Mouse (Mus musculus): ENCODE measurements at regions not wholly inside any gene's neighbourhood (a gene's known extent, or its start where the extent isn't known, plus 50 kb on each side); places are given as distances from the start of the nearest gene placed in this dataset.

DNA sequence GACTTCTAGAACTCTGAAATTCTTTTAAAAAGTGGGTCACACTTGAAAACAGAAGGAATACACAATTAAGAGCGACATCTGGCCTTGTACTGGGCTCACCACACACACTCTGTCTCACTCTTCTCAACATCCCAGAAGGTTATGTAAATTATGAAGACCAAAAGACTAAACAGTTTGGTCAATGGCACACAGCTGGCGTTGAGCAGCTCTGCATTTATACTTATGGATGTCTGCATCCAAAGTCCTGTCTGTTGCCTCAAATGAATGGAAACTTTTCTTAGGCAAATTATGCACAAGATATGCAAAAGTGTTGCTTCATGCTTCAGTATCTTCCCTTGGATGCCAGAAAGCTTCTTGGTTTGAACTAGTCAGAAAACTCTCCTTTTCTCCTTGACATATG, 323.5 kb downstream of the Ppp3ca start:
- TF ChIP-seq CTCF (IDR thresholded peaks at IDR 0.05): no peak
- intact Hi-C loops (cut with DNase I): loop anchor here (5.0 to 10.0 kb wide), 3 partner anchors 424 to 1109 kb away; no protein-coding TSS in a partner anchor
- DNase-seq (ENCODE audit: extremely low spot score in 1 of 2, low spot score in 2 of 2): no peak

DNA sequence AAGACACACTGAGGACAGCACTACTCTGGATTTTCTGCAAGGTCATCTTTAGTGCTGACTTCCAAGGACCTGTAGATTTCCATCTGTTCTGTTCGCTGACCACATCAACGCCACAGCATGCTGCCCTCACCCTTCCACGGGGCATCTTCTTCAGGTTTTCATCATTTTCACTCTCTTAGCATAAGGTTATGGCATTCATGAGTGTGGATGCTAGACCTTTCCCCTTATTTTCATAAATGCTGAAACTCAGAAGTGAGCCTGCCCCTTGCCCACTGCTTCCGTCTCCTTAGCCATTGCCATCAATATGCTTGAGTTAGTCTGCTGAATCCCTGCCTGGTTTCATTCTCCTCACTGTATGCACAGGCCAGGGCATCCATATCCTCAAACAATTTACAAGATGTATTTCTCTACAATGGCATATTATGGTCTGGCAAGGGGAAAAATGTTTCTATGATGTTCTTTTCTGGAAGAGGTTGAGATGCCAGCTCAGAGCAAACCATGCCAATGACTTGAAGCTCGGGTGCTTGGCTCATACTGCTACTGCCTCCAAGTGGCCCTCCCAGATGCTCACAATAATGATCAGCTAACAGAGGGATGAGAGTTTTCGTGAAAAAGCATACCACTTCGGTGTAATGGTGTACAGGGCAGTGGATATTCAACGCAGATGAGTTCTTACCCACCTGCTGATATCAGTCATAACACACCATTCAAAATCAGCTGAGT, 324.6 kb downstream of the Ppp3ca start:
- Histone ChIP-seq H3K4me3 (no peak overlapping the region), H3K27ac (peak overlapping the region; percentile 7; the same call in 1 of the 2 replicates)
- intact Hi-C loops (cut with DNase I): loop anchor here (5.0 to 10.0 kb wide), 4 partner anchors 213 to 1110 kb away; no protein-coding TSS in a partner anchor
- peak; percentile 43 for TF ChIP-seq CTCF (IDR thresholded peaks at IDR 0.05)
- DNase-seq (ENCODE audit: extremely low spot score in 1 of 2, low spot score in 2 of 2): no peak

More for the DNA sequence above, 323.5 kb downstream of the Ppp3ca start:
- Histone ChIP-seq H3K4me3 (no peak overlapping the region), H3K27ac (no peak overlapping the region; the same call in 1 of the 2 replicates)

DNA sequence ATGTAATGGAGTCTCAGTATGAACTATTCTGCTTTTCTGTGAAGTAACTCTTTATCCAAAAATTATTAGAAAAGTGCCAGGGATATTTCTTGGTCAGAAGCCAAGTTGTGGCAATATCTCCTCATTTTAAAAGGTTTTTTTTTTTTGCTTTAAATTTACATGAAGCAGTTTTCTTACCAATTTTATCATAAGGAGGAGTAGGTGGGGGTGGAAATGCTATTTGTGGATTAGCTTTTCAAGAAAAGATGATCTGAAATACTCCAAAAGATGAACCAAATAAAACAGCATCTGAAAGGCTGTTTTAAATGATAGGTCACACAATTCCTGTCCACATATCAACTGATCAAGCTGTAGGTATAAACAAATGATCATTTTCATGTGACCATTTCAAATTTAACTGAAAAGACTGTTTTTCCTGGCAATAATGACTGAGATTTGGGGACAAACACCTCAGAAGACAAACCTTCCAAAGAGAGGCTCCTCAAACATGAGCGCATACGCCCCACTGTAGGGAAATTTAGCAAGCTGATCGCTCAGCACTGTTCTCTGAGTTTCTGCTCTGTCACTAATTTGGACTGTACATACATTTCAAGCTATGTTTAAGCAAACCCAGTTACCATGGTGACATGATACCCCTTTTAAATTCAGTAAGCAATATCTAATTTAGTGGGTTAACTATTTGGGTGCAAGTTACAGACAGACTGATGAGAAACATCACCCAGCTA, 325.8 kb downstream of the Ppp3ca start:
- Histone ChIP-seq H3K27ac (peak overlapping the region; percentile 88), H3K4me3 (no peak overlapping the region)
- intact Hi-C loops (cut with DNase I): loop anchor here (5.0 to 10.0 kb wide), 3 partner anchors 212 to 1111 kb away; no protein-coding TSS in a partner anchor
- DNase-seq (ENCODE audit: extremely low spot score in 1 of 2, low spot score in 2 of 2): no peak
- TF ChIP-seq CTCF (IDR thresholded peaks at IDR 0.05): no peak

DNA sequence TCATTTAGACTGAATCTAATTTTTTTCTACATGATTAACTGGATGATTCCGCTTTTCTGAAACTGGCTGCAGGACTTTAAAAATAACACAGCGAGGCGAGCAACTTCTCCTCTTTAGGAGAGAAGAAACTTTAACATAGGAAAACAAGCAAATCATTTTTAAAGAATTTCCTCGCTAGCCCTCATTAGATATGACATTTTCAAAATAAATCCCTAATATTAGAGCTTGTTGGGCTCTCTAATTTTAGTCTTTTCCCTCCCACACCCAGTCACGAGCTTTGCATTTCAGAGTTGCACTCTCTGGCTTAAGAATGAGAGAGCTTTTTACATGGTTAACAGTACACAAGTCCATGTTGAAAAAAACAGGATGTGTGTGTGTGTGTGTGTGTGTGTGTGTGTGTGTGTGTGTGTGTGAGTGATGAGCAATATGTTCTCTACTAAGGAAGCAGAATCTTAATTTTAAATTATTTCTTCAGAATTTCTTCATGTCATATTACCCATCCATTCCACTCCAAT, 326.5 kb downstream of the Ppp3ca start:
- peak overlapping the region; percentile 88 for H3K27ac ChIP-seq
- no peak for TF ChIP-seq CTCF (IDR thresholded peaks at IDR 0.05)
- H3K4me3 ChIP-seq: no peak overlapping the region
- peak in 1 of 2 experiments; percentile 28 for DNase-seq (ENCODE audit: extremely low spot score in 1 of 2, low spot score in 2 of 2)
- intact Hi-C loops (cut with DNase I): loop anchor here (5.0 to 10.0 kb wide), 3 partner anchors 211 to 1112 kb away; no protein-coding TSS in a partner anchor

DNA sequence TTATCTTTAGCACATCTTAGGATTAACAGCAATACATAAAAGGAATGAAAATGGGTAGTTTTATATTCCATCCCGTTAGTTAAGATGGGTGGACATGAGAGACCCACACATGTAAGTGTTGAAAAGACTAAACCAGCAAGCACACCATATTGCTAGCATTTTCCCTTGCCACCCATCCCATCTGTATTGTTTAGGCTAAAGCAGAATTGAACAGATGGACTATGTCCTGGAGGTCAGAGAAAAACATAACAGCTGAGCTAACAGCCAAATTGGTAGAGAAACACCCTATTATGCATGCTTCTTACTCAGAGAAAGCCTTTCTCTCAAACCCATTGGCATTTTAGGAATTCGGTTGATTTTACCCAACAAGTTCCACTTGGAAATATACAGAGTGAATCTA, 329.3 kb upstream of the Emcn start:
- H3K27ac ChIP-seq: no peak overlapping the region
- TF ChIP-seq CTCF (IDR thresholded peaks at IDR 0.05): no peak
- intact Hi-C loops (cut with DNase I): no loop called here

GRCm38 (mm10) chr3:137014686-137015085, 326.2 kb upstream of the Emcn start:
- Histone ChIP-seq H3K4me3 (no peak overlapping the region), H3K27ac (no peak overlapping the region)
- intact Hi-C loops (cut with DNase I): no loop called here
- TF ChIP-seq CTCF (IDR thresholded peaks at IDR 0.05): no peak
- DNase-seq (ENCODE audit: extremely low spot score in 1 of 2, low spot score in 2 of 2): no peak

More for the DNA sequence above, 329.3 kb upstream of the Emcn start:
- no peak overlapping the region for H3K4me3 ChIP-seq
- no peak for DNase-seq (ENCODE audit: extremely low spot score in 1 of 2, low spot score in 2 of 2)

GRCm38 (mm10) chr3:137015199-137015598, 325.7 kb upstream of the Emcn start:
- no peak for TF ChIP-seq CTCF (IDR thresholded peaks at IDR 0.05)
- no peak overlapping the region for H3K27ac ChIP-seq
- intact Hi-C loops (cut with DNase I): no loop called here
- no peak for DNase-seq (ENCODE audit: extremely low spot score in 1 of 2, low spot score in 2 of 2)
- H3K4me3 ChIP-seq: no peak overlapping the region

DNA sequence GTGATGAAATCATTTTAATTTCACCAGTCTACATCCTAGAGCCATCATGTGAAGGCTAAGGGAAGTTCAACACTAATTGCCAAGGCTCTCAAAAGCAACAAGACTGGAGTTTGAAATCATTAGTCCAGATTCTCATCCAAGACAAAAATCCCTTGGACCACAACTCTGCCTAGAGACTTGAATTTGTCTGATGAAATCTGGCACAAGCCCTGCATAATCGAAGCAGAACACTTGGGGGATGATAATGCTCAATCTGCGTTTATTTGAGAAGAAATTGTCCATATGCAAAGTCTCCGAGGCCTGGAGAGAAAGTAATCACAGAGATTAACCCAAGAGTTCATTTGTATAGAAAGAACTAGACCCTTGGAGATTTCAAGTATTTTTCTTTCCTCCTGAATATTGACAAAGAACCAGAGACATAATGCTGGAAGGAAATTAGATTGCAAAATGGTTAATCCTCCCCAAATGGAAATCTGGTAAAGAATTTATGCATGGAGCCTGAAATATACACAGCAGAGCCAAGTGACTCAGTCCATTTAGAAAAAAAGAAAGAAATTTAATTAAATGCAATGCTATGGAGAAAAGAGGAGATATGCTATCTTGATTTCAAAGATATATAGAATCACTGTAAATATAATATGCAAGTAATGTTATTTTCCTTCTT, 320.8 kb upstream of the Emcn start:
- Histone ChIP-seq H3K4me3 (no peak overlapping the region), H3K27ac (peak overlapping the region; percentile 16; the same call in 1 of the 2 replicates)
- intact Hi-C loops (cut with DNase I): no loop called here
- DNase-seq (ENCODE audit: extremely low spot score in 1 of 2, low spot score in 2 of 2): no peak
- TF ChIP-seq CTCF (IDR thresholded peaks at IDR 0.05): no peak

DNA sequence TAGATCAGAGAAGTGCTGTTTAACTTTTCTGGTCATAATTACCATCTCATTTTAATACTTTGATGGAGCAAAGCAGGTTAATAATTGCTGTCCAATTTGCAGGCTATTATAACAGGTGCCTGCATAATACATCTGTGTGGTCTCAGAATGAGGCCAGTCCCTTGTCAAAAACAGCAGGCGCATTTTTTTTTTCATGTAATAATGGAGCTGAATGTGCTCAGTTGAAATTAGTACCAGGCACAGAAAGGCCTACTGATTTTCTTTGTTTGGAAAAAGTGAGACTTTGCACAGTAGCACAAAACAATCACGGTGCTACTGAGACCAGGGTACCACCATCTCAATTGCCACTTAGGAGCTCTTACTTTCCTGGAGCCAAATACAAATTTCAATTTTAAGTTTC, 311.3 kb upstream of the Emcn start:
- intact Hi-C loops (cut with DNase I): no loop called here
- no peak overlapping the region for H3K4me3 ChIP-seq
- TF ChIP-seq CTCF (IDR thresholded peaks at IDR 0.05): no peak
- DNase-seq (ENCODE audit: extremely low spot score in 1 of 2, low spot score in 2 of 2): no peak
- H3K27ac ChIP-seq: no peak overlapping the region

DNA sequence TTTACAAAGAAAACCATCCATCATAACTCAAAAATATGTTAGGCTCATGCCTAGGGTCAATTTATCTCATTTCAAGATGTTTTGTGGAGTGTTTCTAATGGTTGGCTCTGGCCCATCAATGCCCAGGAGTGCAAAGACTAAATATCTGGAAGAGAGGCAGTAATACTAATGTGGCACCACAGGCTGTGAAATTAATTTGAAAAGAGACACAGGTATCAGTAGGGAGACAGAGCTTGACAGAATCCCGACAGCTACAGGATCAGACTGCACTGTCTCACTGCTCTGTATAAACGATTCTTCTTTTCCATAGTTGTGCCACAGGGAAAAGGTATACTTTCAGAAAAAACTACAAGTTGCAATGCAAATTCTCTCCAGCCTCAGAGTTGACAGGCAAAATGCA, 308.1 kb upstream of the Emcn start:
- TF ChIP-seq CTCF (IDR thresholded peaks at IDR 0.05): no peak
- intact Hi-C loops (cut with DNase I): no loop called here
- DNase-seq (ENCODE audit: extremely low spot score in 1 of 2, low spot score in 2 of 2): no peak

DNA sequence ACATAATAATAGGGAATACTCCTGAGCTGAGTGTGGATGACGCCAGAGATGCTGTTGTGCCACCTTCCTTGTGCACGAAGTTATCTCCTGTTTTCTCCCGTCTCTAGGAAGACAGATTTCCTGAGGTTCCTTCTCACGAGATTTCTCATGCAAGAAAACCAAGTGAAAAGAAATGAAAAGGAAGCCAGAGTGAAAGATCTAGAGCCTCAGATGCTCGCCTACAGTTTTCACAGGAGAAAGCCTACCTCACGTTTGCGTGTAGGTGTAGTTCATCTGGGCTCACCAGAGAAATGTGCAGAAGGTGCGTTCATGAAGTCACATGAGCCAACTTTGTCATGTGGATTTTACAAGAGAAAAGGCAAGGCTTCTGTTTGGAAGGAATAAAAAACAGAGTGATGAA, 301.2 kb upstream of the Emcn start:
- no peak for DNase-seq (ENCODE audit: extremely low spot score in 1 of 2, low spot score in 2 of 2)
- intact Hi-C loops (cut with DNase I): no loop called here

More for the DNA sequence above, 308.1 kb upstream of the Emcn start:
- no peak overlapping the region for H3K27ac ChIP-seq
- no peak overlapping the region for H3K4me3 ChIP-seq

More for the DNA sequence above, 301.2 kb upstream of the Emcn start:
- peak overlapping the region; percentile 57; the same call in 1 of the 2 replicates for H3K27ac ChIP-seq
- no peak for TF ChIP-seq CTCF (IDR thresholded peaks at IDR 0.05)
- no peak overlapping the region for H3K4me3 ChIP-seq

Measured in left cerebral cortex, adult 2 months (tissue).